Mouse (Mus musculus) myocyte (in vitro differentiated cells): Measurements from ENCODE around the gene Sergef.

Experiments
- E2F4 ChIP-seq: IDR thresholded peaks from one replicate; pipeline ENCODE4 v1.6.1; 2011; ENCODE audit warnings: mild to moderate bottlenecking, control low read depth, moderate library complexity; ENCODE audit not compliant: insufficient read depth
- POLR2A ChIP-seq: IDR thresholded peaks from one replicate; pipeline ENCODE4 v1.6.1; 2011; ENCODE audit warnings: low read depth, mild to moderate bottlenecking, control low read depth, moderate library complexity; ENCODE audit not compliant: insufficient read length
- SRF ChIP-seq: IDR thresholded peaks from one replicate; pipeline ENCODE4 v1.6.1; 2011; ENCODE audit warnings: low read depth; ENCODE audit not compliant: control insufficient read depth, insufficient read length

GRCm38 (mm10) chr7:46435833-46436232 lies 203.8 kb downstream of the Sergef start:
- TF ChIP-seq SRF = no peak
- TF ChIP-seq POLR2A = no peak
- TF ChIP-seq E2F4 = no peak
